Mouse (Mus musculus): ENCODE data around the gene Akap2.

GRCm38 (mm10) chr4:57717354-57717753, at the start of gene Akap2:
- TF ChIP-seq POLR2A (IDR thresholded peaks at IDR 0.05; ENCODE audit: extremely low read depth, insufficient read depth, low read length) (no peak), CTCF (IDR thresholded peaks at IDR 0.05; ENCODE audit: extremely low read depth, insufficient read depth, low read length) (no peak)

All from cortical plate, adult 2 months (tissue).